Mouse (Mus musculus) hindbrain, postnatal 0 days (tissue): ENCODE measurements at regions not wholly inside any gene's neighbourhood (a gene's known extent, or its start where the extent isn't known, plus 50 kb on each side); places are given as distances from the start of the nearest gene placed in this dataset.

Source experiments
- ATAC-seq: fragments of 200-750 bp; cut with Nextera tagmentation; 2 replicates; pipeline ENCODE4 v1.8.0; 2017; ENCODE audit warnings: mild to moderate bottlenecking, moderate TSS enrichment, moderate library complexity
- DNase-seq: peaks from one replicate; pipeline ENCODE4 v3.0.0-alpha.2; 2015; ENCODE audit warnings: low spot score
- H3K27ac ChIP-seq: fragments of 300-500 bp; sonication (generic); 2 replicates; pipeline ENCODE4 v1.5.1; 2014; ENCODE audit warnings: mild to moderate bottlenecking
- H3K27me3 ChIP-seq: fragments of 300-500 bp; sonication (generic); 2 replicates; pipeline ENCODE4 v1.6.1; 2014; ENCODE audit warnings: low read length, mixed read lengths; ENCODE audit not compliant: insufficient read depth
- H3K36me3 ChIP-seq: fragments of 300-500 bp; sonication (generic); 2 replicates; pipeline ENCODE4 v1.6.1; 2014; ENCODE audit warnings: low read length, mixed read lengths; ENCODE audit not compliant: insufficient read depth
- H3K4me1 ChIP-seq: fragments of 300-500 bp; sonication (generic); 2 replicates; pipeline ENCODE4 v1.6.1; 2014; ENCODE audit warnings: antibody characterized with exemption, low read length, mixed read lengths; ENCODE audit not compliant: insufficient read depth
- H3K4me2 ChIP-seq: fragments of 300-500 bp; sonication (generic); 2 replicates; pipeline ENCODE4 v1.6.1; 2014; ENCODE audit warnings: low read depth, mild to moderate bottlenecking, low read length, moderate library complexity, mixed read lengths
- H3K4me3 ChIP-seq: fragments of 300-500 bp; sonication (generic); 2 replicates; pipeline ENCODE4 v1.5.1; 2014; ENCODE audit warnings: low read length
- H3K9ac ChIP-seq: fragments of 300-500 bp; sonication (generic); replicated peaks from 2 replicates; pipeline ENCODE4 v1.6.1; 2014; ENCODE audit warnings: mild to moderate bottlenecking, low read length, moderate library complexity, mixed read lengths
- H3K9me3 ChIP-seq: fragments of 300-500 bp; sonication (generic); 2 replicates; pipeline ENCODE4 v1.6.1; 2016; ENCODE audit warnings: low read length, mixed read lengths
- CTCF ChIP-seq: IDR thresholded peaks from 2 replicates; pipeline ENCODE4 v1.5.1; 2016; ENCODE audit warnings: antibody characterized with exemption, control low read depth, low read depth
- WGBS: fragments of 180-500 bp; shearing (Covaris S2); extraction: QIAGEN DNeasy Blood & Tissue Kit; methylation state at CpG from one replicate; pipeline ENCODE4 v1.1.7; 2014; 5-methylcytosine and 5-hydroxymethylcytosine counted together

DNA sequence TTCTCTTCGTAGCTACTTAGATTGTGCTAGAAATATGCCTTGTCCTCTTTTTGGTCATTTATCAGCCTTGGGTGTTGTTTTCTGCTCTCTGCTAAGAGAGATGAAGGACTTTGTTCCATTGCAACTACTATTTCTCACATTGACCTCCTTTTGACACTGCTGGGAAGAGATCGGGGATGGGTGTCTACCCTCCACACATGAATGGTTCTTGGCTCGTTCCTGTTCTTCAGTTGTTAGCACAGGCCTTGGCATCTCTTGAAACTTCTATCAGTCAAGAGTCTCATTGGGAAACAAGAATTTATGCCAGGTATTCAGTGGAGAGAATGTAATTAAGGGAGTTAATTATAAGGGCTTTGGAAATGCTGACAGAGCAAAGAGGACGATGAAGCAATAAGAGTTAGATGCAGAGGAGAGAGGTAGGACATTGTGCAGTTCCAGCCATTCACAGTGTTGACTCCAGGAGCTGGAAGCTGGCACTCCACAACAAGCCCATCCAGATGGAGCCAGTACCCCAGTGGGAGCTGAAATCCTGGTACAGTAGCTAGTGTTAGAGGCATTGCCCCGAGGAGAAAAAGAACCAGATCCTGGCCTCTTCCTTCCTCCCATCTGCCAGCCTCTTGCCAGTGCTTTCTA is 107.5 kb upstream of the Tab2 start:
- Histone ChIP-seq H3K9me3 (no peaks in the 10 kb centered on the region), H3K27me3 (no peaks in the 10 kb centered on the region), H3K36me3 (no peaks in the 10 kb centered on the region), H3K4me2 (no peak overlapping the region), H3K9ac (no peak overlapping the region), H3K4me3 (no peak overlapping the region), H3K4me1 (no peaks in the 10 kb centered on the region), H3K27ac (peak overlapping the region; percentile 46; the same call in 1 of the 2 replicates)
- DNase-seq: peak; percentile 70
- 37% methylated on average over 5 of the region's 5 CpGs for WGBS
- no peak for TF ChIP-seq CTCF
- peak; percentile 95 for ATAC-seq

DNA sequence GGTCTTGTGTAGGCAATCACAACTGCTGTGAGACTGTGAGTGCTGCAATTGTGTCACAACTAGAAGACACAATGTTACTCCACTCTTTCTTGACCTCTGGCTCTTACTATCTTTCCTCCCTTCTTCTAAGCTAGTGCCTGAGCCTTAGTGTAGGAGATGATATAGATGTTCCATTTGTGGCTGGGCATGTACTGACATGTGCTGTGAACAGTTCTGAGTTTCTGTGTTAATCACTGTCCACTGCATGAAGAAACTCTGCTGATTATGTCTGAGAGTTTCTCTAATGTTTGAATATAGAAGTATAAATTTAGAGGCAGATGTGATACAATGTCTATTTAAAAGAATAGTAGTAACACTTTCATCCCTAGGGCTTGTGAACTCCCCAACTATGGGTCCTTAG is 105.0 kb upstream of the Tab2 start:
- TF ChIP-seq CTCF: no peak
- no peaks in the 10 kb centered on the region for H3K4me1 ChIP-seq
- no peaks in the 10 kb centered on the region for H3K36me3 ChIP-seq
- H3K9me3 ChIP-seq: no peaks in the 10 kb centered on the region
- ATAC-seq (no peak), DNase-seq (no peak)
- H3K4me2 ChIP-seq: no peak overlapping the region
- H3K9ac ChIP-seq: no peak overlapping the region
- H3K27me3 ChIP-seq: no peaks in the 10 kb centered on the region
- no peak overlapping the region for H3K27ac ChIP-seq
- no peak overlapping the region for H3K4me3 ChIP-seq

DNA sequence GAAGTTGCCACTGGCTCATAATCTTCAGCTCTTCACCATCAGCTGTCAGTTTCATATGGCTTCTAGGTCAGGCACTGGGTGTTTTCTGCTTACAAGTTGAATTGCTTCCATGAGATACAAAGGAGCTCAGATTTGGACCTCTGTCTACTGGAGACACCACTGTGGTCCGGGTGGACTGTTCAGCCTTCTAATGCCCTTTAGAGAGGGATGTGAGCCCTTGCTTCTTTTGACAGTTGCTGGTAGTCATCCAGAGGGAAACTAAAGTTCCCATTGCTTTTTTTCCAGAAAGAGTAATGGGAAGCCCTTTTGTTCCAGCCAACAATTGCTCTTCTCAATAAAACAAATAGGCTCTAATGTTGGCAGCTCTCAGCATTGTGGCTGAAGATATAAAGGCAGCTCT is 103.7 kb upstream of the Tab2 start:
- Histone ChIP-seq H3K36me3 (no peaks in the 10 kb centered on the region), H3K4me3 (no peak overlapping the region), H3K27me3 (no peaks in the 10 kb centered on the region), H3K4me2 (no peak overlapping the region), H3K4me1 (no peaks in the 10 kb centered on the region), H3K9ac (no peak overlapping the region), H3K27ac (no peak overlapping the region; the same call in 1 of the 2 replicates), H3K9me3 (no peaks in the 10 kb centered on the region)
- TF ChIP-seq CTCF: no peak
- 50% methylated on average over 1 of the region's 1 CpGs for WGBS
- peak; percentile 35 for DNase-seq
- ATAC-seq: no peak; the same call in 1 of the 2 replicates

DNA sequence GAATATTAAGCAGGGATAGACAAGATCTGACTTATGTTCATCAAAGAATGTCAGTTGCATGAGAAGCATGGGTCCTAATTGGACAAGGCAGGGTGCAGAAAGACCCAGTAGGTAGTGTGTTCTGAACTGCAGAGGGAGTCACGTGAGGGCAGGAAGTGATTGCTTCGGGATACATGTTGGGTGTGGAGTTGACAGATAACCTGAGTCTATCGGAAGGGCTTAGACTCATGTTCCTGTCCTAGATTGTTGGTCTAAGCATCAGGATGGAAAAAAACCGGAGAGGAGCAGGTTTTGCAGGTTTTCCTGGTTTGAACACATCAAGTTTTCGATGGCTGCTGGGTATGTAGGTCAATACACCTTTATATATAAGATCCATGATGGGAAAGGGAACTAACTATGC is 101.8 kb upstream of the Tab2 start:
- no peak for ATAC-seq
- no peak overlapping the region for H3K9ac ChIP-seq

DNA sequence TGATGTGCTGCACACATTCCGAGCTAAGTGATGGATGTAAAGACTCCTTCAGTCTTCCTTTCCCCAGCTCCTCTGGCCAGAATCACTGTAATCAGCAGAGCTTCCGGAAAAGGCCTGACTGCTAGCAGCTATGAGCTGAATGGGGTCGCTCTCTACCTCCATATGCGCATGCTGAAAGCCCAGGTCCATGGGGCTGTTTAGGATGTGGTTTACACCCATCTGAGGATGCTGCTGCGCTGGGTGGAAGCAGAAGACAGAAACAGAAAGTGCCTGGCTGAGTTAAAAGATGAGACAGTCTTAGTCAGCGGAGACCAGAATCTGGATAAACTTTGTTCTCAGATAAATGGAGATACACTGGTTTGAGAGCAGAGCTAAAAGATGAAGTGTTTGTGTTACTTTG is 99.3 kb upstream of the Tab2 start:
- no peaks in the 10 kb centered on the region for H3K4me1 ChIP-seq
- H3K9ac ChIP-seq: no peak overlapping the region
- no peak for DNase-seq
- no peaks in the 10 kb centered on the region for H3K36me3 ChIP-seq
- no peaks in the 10 kb centered on the region for H3K27me3 ChIP-seq
- no peak overlapping the region for H3K4me3 ChIP-seq
- no peak for TF ChIP-seq CTCF
- no peak overlapping the region for H3K4me2 ChIP-seq
- no peak for ATAC-seq
- no peak overlapping the region for H3K27ac ChIP-seq
- 79% methylated on average over 6 of the region's 6 CpGs for WGBS
- no peaks in the 10 kb centered on the region for H3K9me3 ChIP-seq

More for the DNA sequence above, 101.8 kb upstream of the Tab2 start:
- 87% methylated on average over 5 of the region's 5 CpGs for WGBS
- no peaks in the 10 kb centered on the region for H3K9me3 ChIP-seq
- DNase-seq: no peak
- no peaks in the 10 kb centered on the region for H3K36me3 ChIP-seq
- no peak overlapping the region for H3K4me3 ChIP-seq
- TF ChIP-seq CTCF: no peak
- no peaks in the 10 kb centered on the region for H3K27me3 ChIP-seq
- H3K4me2 ChIP-seq: no peak overlapping the region
- no peaks in the 10 kb centered on the region for H3K4me1 ChIP-seq
- no peak overlapping the region for H3K27ac ChIP-seq

DNA sequence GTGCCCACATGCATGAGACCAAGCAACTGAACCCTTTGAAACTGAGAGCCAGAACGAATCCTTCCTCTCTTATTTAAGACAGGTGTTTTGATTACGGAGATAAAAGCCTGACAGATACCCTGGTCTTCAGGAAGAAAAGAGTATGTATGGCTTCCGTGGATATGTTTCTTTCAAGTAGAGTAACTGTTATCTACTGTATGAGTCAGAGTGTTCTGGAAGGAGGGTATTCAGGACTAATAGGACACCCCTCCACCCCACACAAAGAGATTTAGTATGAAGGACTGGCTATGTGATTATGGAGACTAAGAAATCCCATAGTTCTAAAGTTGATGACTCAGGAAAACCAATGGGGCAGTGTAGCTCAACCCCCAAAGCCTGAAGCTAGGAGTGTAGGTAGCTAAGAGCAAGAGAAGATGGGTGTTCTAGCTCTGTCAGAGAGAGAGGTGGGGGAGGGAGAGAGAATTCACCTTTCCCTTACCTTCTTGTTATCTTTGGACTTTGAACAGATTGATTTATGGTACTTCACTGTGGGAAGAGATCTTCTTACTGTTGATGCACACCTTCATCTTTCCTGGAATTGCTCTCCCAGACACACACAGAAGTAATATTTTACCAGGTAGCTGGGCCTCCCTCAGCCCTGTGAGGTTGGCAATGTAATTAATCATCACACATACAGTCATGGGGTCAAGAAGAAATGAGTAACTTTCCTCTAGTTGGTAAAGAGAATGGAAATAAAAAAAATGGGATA is 87.6 kb upstream of the Tab2 start:
- no peak overlapping the region for H3K4me2 ChIP-seq
- ATAC-seq (no peak), DNase-seq (no peak)
- H3K27ac ChIP-seq: no peak overlapping the region
- WGBS: 97% methylated on average over 3 of the region's 3 CpGs
- H3K36me3 ChIP-seq: no peaks in the 10 kb centered on the region
- H3K4me3 ChIP-seq: no peak overlapping the region
- H3K9ac ChIP-seq: no peak overlapping the region
- H3K9me3 ChIP-seq: no peaks in the 10 kb centered on the region
- H3K4me1 ChIP-seq: peaks cover under 1% of the 10 kb centered on the region; the same call in 1 of the 2 replicates
- no peak for TF ChIP-seq CTCF
- H3K27me3 ChIP-seq: no peaks in the 10 kb centered on the region

DNA sequence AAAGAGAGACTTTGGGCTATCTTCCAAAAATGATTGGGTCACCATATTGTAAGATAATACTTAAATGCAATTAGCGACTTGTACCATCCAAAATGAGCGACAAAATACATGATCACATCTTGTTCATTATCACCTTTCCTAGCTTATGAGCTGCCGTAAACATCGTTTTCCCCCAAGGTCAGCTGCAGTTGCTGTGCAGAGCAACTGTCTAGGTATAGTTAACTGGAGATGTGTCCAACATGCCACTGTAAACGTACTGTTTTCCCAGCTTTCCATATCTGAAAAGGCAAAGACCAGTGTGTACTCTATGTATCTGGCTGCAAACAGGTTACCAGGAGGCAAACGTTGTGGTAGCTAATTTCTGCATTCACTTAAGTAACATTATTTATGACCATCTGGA is 86.3 kb upstream of the Tab2 start:
- Histone ChIP-seq H3K9ac (no peak overlapping the region), H3K9me3 (no peaks in the 10 kb centered on the region), H3K4me1 (peaks cover 11% of the 10 kb centered on the region), H3K4me3 (no peak overlapping the region), H3K4me2 (no peak overlapping the region), H3K27ac (no peak overlapping the region), H3K36me3 (no peaks in the 10 kb centered on the region), H3K27me3 (no peaks in the 10 kb centered on the region)
- DNase-seq: no peak
- 87% methylated on average over 6 of the region's 6 CpGs for WGBS
- no peak for TF ChIP-seq CTCF
- ATAC-seq: no peak
